In the genomic region with DNA sequence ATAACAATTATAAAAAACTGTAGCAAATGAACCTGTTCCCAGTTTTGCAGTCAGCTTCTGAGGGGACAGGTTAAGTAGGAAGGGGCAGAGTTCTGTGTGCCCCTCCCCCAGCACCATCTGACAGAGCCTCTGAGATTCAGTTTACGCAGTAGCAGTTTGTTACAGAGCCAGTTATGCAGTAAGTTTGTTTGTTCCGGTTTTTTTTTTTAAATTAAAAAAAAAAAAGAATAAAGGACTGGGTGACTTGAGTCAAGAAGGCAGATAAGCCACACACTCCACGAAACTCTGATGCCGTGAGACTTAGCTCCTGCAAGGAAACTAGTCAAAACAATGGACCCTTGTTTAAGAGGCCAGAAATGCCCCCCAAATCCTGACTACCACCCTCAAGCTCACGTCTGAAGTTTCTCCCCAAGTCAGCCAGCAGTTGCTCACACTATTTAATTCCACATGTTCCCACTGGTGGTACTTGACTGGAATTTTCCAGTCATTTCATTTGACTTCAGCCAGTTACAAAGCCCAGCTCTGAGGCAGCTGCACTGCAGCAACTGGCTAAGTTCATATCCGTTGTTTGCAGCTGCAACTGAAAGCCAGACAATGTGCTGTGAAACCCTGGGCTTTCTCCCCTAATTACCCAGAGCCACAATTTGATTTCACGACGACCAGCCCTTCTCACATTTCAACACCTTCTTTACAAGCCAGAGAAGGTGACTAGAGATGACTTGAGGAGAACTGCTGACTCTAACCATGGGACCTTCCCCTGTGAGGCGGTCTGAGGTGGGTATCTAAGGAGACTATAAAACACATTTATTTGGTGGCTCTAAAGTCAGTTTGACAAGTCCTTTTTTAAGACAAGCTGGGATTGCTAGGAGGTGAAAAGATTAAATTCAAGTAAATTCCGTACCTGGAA, we compare ENCODE assay signal across 8 mouse cellular contexts. TPM values are rescaled to one million over a fixed set of nuclear protein-coding genes. Genes with fewer than 3 reads are reported as not detected.
A peak's percentile ranks its signal among the peaks of the same experiment; 100 is the strongest.
DNase-seq lines count a peak whose midpoint lies in the region; ATAC-seq and TF ChIP-seq lines count a peak whose summit lies in the region.

No protein-coding gene starts in this region.

- TF ChIP-seq POLR2A in bone marrow macrophage, adult 2 months (IDR thresholded peaks at IDR 0.05; ENCODE audit: borderline replicate concordance, low read depth, low read length) = no peak
- no peak for TF ChIP-seq POLR2A in embryonic fibroblast, embryonic 13.5 days (IDR thresholded peaks at IDR 0.05; ENCODE audit: low read depth, low read length)

- H3K27ac ChIP-seq in heart, embryonic 11.5 days (ENCODE audit: low read depth, low read length) = peak overlapping the region; percentile 54; the same call in 1 of the 2 replicates
- peak overlapping the region; percentile 49 for H3K27ac ChIP-seq in bone marrow macrophage, adult 2 months (ENCODE audit: insufficient read depth, low read depth, low read length)
- peak overlapping the region; percentile 66 for H3K27ac ChIP-seq in embryonic fibroblast, embryonic 13.5 days (ENCODE audit: insufficient read depth, low read length)
- peak overlapping the region; percentile 81 for H3K27ac ChIP-seq in limb, embryonic 12.5 days

- H3K27me3 ChIP-seq in heart, embryonic 11.5 days (ENCODE audit: control insufficient read depth, insufficient read depth, low read length) = no peaks in the 10 kb centered on the region
- no peaks in the 10 kb centered on the region for H3K27me3 ChIP-seq in limb, embryonic 12.5 days

- peaks cover 19% of the 10 kb centered on the region for H3K4me1 ChIP-seq in heart, embryonic 11.5 days (ENCODE audit: control insufficient read depth, insufficient read depth, low read length)
- H3K4me1 ChIP-seq in bone marrow macrophage, adult 2 months (ENCODE audit: control insufficient read depth, insufficient read depth, low read length) = peaks cover 54% of the 10 kb centered on the region
- peaks cover 15% of the 10 kb centered on the region for H3K4me1 ChIP-seq in embryonic fibroblast, embryonic 13.5 days (ENCODE audit: control insufficient read depth, insufficient read depth, low read length)
- peaks cover 66% of the 10 kb centered on the region for H3K4me1 ChIP-seq in limb, embryonic 12.5 days (replicated peaks)

- H3K4me3 ChIP-seq in heart, embryonic 11.5 days (ENCODE audit: low read depth, low read length) = no peak overlapping the region
- no peak overlapping the region for H3K4me3 ChIP-seq in bone marrow macrophage, adult 2 months (ENCODE audit: insufficient read depth, low read length)
- H3K4me3 ChIP-seq in embryonic fibroblast, embryonic 13.5 days (ENCODE audit: insufficient read depth, low read length) = no peak overlapping the region
- H3K4me3 ChIP-seq in limb, embryonic 12.5 days (replicated peaks) = no peak overlapping the region

- intact Hi-C loops in heart, postnatal 36 days (cut with DNase I) = loop anchor here (2.0 to 10.0 kb wide), 2 partner anchors 18 to 156 kb away; no protein-coding TSS in a partner anchor

- H3K9ac ChIP-seq in heart, embryonic 11.5 days (ENCODE audit: low read depth, low read length) = 0 out of 2 replicates have a peak overlapping the region, but pooled peaks have one; percentile 28
- H3K9ac ChIP-seq in limb, embryonic 12.5 days (replicated peaks) = no peak overlapping the region

- DNase-seq in heart, postnatal 36 days = no peak
- no peak for DNase-seq in ovary, postnatal 10 days (ENCODE audit: low spot score)
- no peak for DNase-seq in left cerebral cortex, adult 8-10 months (ENCODE audit: low spot score in 2 of 2)

- no peak for TF ChIP-seq CTCF in bone marrow macrophage, adult 2 months (IDR thresholded peaks at IDR 0.05; ENCODE audit: low read depth, low read length)
- no peak for TF ChIP-seq CTCF in embryonic fibroblast, embryonic 13.5 days (IDR thresholded peaks at IDR 0.05; ENCODE audit: borderline replicate concordance, insufficient read depth, low read length)

- H3K36me3 ChIP-seq in heart, embryonic 11.5 days (ENCODE audit: control insufficient read depth, insufficient read depth, low read length) = peaks cover 3% of the 10 kb centered on the region
- peaks cover 23% of the 10 kb centered on the region for H3K36me3 ChIP-seq in limb, embryonic 12.5 days

- H3K9me3 ChIP-seq in heart, embryonic 11.5 days (replicated peaks; ENCODE audit: control insufficient read depth, low read length) = no peaks in the 10 kb centered on the region
- H3K9me3 ChIP-seq in limb, embryonic 12.5 days = no peaks in the 10 kb centered on the region

- H3K4me2 ChIP-seq in heart, embryonic 11.5 days = peak overlapping the region; percentile 16; the same call in 1 of the 2 replicates
- peak overlapping the region; percentile 39 for H3K4me2 ChIP-seq in limb, embryonic 12.5 days

- WGBS in heart, embryonic 11.5 days (ENCODE audit: insufficient replicate concordance) = 16% methylated on average over 10 of the region's 10 CpGs
- WGBS in limb, embryonic 12.5 days = 8% methylated on average over 10 of the region's 10 CpGs

- no peak for ATAC-seq in heart, embryonic 11.5 days (replicated peaks; ENCODE audit: insufficient number of reproducible peaks, low FRiP score, low TSS enrichment)
- ATAC-seq in limb, embryonic 12.5 days (ENCODE audit: insufficient number of reproducible peaks, insufficient read depth, low FRiP score, low TSS enrichment, low read depth) = peak; percentile 91
- no peak for ATAC-seq in megakaryocyte, adult 5-6 weeks (ENCODE audit: poor library complexity, severe bottlenecking)

RNA-seq across cellular contexts. Expression of gene Rgmb, which starts 22.1 kb away (rescaled TPM):
- polyA plus RNA-seq in heart, embryonic 11.5 days (2014; fragmentation: Nextera tagmentation; extraction: Ambion mirVana) = 8.7 and 8.9 TPM in 2 replicates
- total RNA-seq in heart, postnatal 36 days (2021) = 10 to 100 TPM; 27.9 to 29.7 TPM
- 12.6 and 14.5 TPM in 2 replicates for polyA plus RNA-seq in bone marrow macrophage, adult 2 months (2012; ENCODE audit: insufficient read depth, insufficient read length, missing spikeins)
- 17.4 and 19.5 TPM in 2 replicates for polyA plus RNA-seq in embryonic fibroblast, embryonic 13.5 days (2011; ENCODE audit: insufficient read length, low read depth, missing spikeins)
- polyA plus RNA-seq in limb, embryonic 12.5 days (2016; fragmentation: Nextera tagmentation; extraction: Ambion mirVana) = 19.0 and 26.5 TPM in 2 replicates
- 10 to 100 TPM; 52.7 to 71.1 (median 66.7) TPM for total RNA-seq in left cerebral cortex, adult 8-10 months (2022)
- total RNA-seq in megakaryocyte, adult 5-6 weeks (2015) = 3.4 and 3.8 TPM in 2 replicates
- total RNA-seq in megakaryocyte, adult 5-6 weeks (2017) = 1.7 and 2.3 TPM in 2 replicates
